Mouse (Mus musculus) midbrain, embryonic 14.5 days (tissue): ENCODE results near the gene Ppp1r15b. TPM values are rescaled to one million over a fixed set of nuclear protein-coding genes. Genes with fewer than 3 reads are reported as not detected.

Source experiments
- ATAC-seq: fragments of 200-750 bp; cut with Nextera tagmentation; 2 replicates; pipeline ENCODE4 v1.8.0; 2017; ENCODE audit warnings: moderate number of reproducible peaks, moderate library complexity; ENCODE audit not compliant: low FRiP score, low TSS enrichment
- DNase-seq: peaks from one replicate; pipeline ENCODE4 v3.0.0-alpha.2; 2015
- H3K27ac ChIP-seq: fragments of 300-500 bp; sonication (generic); replicated peaks from 2 replicates; pipeline ENCODE4 v1.5.1; 2014; ENCODE audit warnings: mild to moderate bottlenecking, low read depth, low read length, moderate library complexity
- H3K27me3 ChIP-seq: fragments of 300-500 bp; sonication (generic); 2 replicates; pipeline ENCODE4 v1.6.1; 2014; ENCODE audit warnings: low read length, control low read depth, mixed read lengths; ENCODE audit not compliant: control insufficient read depth, insufficient read depth
- H3K36me3 ChIP-seq: fragments of 300-500 bp; sonication (generic); 2 replicates; pipeline ENCODE4 v1.6.1; 2014; ENCODE audit warnings: low read length, control low read depth; ENCODE audit not compliant: control insufficient read depth, insufficient read depth
- H3K4me1 ChIP-seq: fragments of 300-500 bp; sonication (generic); 2 replicates; pipeline ENCODE4 v1.6.1; 2014; ENCODE audit warnings: mild to moderate bottlenecking, antibody characterized with exemption, low read length, control low read depth; ENCODE audit not compliant: control insufficient read depth, insufficient read depth
- H3K4me2 ChIP-seq: fragments of 300-500 bp; sonication (generic); 2 replicates; pipeline ENCODE4 v1.6.1; 2014; ENCODE audit warnings: mild to moderate bottlenecking, low read length, moderate library complexity
- H3K4me3 ChIP-seq: fragments of 300-500 bp; sonication (generic); replicated peaks from 2 replicates; pipeline ENCODE4 v1.5.1; 2014; ENCODE audit warnings: low read depth, low read length
- H3K9ac ChIP-seq: fragments of 300-500 bp; sonication (generic); replicated peaks from 2 replicates; pipeline ENCODE4 v1.6.1; 2014; ENCODE audit warnings: mild to moderate bottlenecking, low read length, moderate library complexity
- H3K9me3 ChIP-seq: fragments of 300-500 bp; sonication (generic); 2 replicates; pipeline ENCODE4 v1.6.1; 2016; ENCODE audit warnings: low read length, control low read depth, mixed read lengths; ENCODE audit not compliant: control insufficient read depth
- WGBS: fragments of 180-500 bp; shearing (Covaris S2); extraction: QIAGEN DNeasy Blood & Tissue Kit; methylation state at CpG from one replicate; pipeline ENCODE4 v1.1.7; 2014; 5-methylcytosine and 5-hydroxymethylcytosine counted together
- polyA plus RNA-seq: library from polyadenylated mRNA; unstranded; fragments of >200 nt; fragmentation: Nextera tagmentation; extraction: Ambion mirVana; gene quantifications from 2 replicates; pipeline ENCODE4 v1.2.1, GENCODE M21; 2014

Ppp1r15b gene
- polyA plus RNA-seq, 1 experiment from 2014 or later = 36.2 TPM

- DNase-seq = peak; percentile 78
Measured at GRCm38 (mm10) chr1:133183141-133183925, 52.4 kb downstream of the Ppp1r15b start.

GRCm38 (mm10) chr1:133187948-133188680 lies 57.2 kb downstream of the Ppp1r15b start:
- Histone ChIP-seq H3K27me3 (no peaks in the 10 kb centered on the region), H3K4me2 (peak overlapping the region; percentile 38), H3K27ac (peak overlapping the region; percentile 86), H3K9ac (no peak overlapping the region), H3K4me1 (peaks cover 37% of the 10 kb centered on the region), H3K36me3 (no peaks in the 10 kb centered on the region), H3K4me3 (no peak overlapping the region), H3K9me3 (no peaks in the 10 kb centered on the region)
- WGBS = 3% methylated on average over 4 of the region's 4 CpGs
- DNase-seq = peak; percentile 91
- peak; percentile 89 for ATAC-seq

More at GRCm38 (mm10) chr1:133183141-133183925, 52.4 kb downstream of the Ppp1r15b start:
- Histone ChIP-seq H3K4me2 (peak overlapping the region; percentile 87), H3K27ac (peak overlapping the region; percentile 98), H3K4me3 (peak overlapping the region; percentile 78), H3K4me1 (peaks cover 30% of the 10 kb centered on the region), H3K9ac (peak overlapping the region; percentile 83), H3K27me3 (no peaks in the 10 kb centered on the region), H3K36me3 (no peaks in the 10 kb centered on the region), H3K9me3 (no peaks in the 10 kb centered on the region)
- ATAC-seq = peak; percentile 15
- WGBS = 2% methylated on average over 16 of the region's 16 CpGs

GRCm38 (mm10) chr1:133188719-133189118 lies 57.8 kb downstream of the Ppp1r15b start:
- H3K4me1 ChIP-seq = peaks cover 36% of the 10 kb centered on the region
- 79% methylated on average over 8 of the region's 8 CpGs for WGBS
- H3K4me3 ChIP-seq = no peak overlapping the region
- no peaks in the 10 kb centered on the region for H3K27me3 ChIP-seq
- no peaks in the 10 kb centered on the region for H3K9me3 ChIP-seq
- peak overlapping the region; percentile 86 for H3K27ac ChIP-seq
- no peak for ATAC-seq
- no peaks in the 10 kb centered on the region for H3K36me3 ChIP-seq
- H3K9ac ChIP-seq = no peak overlapping the region
- peak overlapping the region; percentile 38; the same call in 1 of the 2 replicates for H3K4me2 ChIP-seq
- DNase-seq = no peak

Other genes with a start within 250 kb of the Ppp1r15b start
- 52.5 and 53.5 TPM in 2 replicates for gene Mdm4, start 100.6 kb upstream of the Ppp1r15b start, polyA plus RNA-seq
- 14.3 and 17.0 TPM in 2 replicates for gene Pik3c2b, start 85.5 kb upstream of the Ppp1r15b start, polyA plus RNA-seq
- 18.4 and 25.4 TPM in 2 replicates for gene Plekha6, start 33.1 kb downstream of the Ppp1r15b start, polyA plus RNA-seq
- gene Golt1a, start 178.7 kb downstream of the Ppp1r15b start, polyA plus RNA-seq = not detected in 2 replicates
- not detected in 2 replicates for gene Kiss1, start 190.7 kb downstream of the Ppp1r15b start, polyA plus RNA-seq
- gene Ren1, start 219.4 kb downstream of the Ppp1r15b start, polyA plus RNA-seq = not detected in 2 replicates
- gene Etnk2, start 232.4 kb downstream of the Ppp1r15b start, polyA plus RNA-seq = 11.2 and 15.6 TPM in 2 replicates